Mouse (Mus musculus): Measurements from ENCODE around the gene Zc2hc1b. TPM values are rescaled to one million over a fixed set of nuclear protein-coding genes. Genes with fewer than 3 reads are reported as not detected.

The Zc2hc1b gene
- polyA plus RNA-seq, 1 experiment from 2014 or later = not detected

DNA sequence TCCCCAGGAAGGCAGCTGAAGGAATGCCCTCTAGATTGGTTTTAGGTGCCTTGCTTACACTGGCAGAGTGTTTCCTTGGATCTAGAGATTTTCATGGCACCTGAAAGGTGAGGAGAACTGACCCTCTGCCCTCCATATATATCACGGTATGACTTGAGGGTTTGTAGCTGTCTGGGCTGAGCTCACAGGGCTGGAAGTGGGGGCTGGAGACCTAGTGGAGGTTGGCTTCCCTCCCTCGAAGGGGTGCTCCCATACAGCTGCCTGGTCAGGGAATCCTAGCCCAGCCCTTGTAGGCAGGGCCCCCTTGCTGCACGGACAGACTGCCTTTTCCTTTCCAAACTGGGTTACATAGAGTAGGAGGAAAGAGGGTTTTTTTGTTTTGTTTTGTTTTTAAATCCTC, 65.0 kb downstream of the Zc2hc1b start:
- Histone ChIP-seq H3K4me1 (replicated peaks) (no peaks in the 10 kb centered on the region), H3K27ac (replicated peaks) (no peak overlapping the region), H3K9me3 (replicated peaks) (no peaks in the 10 kb centered on the region), H3K36me3 (replicated peaks) (no peaks in the 10 kb centered on the region), H3K27me3 (no peaks in the 10 kb centered on the region), H3K4me3 (replicated peaks) (no peak overlapping the region), H3K4me2 (no peak overlapping the region), H3K9ac (no peak overlapping the region)
- WGBS (ENCODE audit: insufficient replicate concordance) = 53% methylated on average over 3 of the region's 3 CpGs
- ATAC-seq (ENCODE audit: insufficient read depth) = no peak

DNA sequence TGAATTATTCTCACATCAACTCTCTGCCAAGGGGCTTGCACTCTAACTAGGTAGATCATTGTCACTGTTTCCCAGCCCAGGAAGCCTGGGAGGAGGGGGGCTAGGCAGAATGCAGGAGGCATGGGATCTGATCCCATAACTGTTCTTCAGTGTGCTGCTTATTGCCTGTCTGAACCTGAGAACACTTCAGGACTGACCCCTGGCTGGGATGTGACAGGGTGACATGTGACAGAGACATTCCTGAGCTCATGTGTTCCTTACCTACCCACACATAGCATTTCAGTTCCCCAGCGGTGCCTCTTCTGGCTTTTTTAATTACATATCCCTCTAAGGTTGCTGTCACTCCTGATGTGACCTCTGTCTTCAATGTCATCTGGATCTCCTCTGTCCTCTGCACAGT, 68.0 kb downstream of the Zc2hc1b start:
- no peaks in the 10 kb centered on the region for H3K4me1 ChIP-seq (replicated peaks)
- 54% methylated on average over 1 of the region's 1 CpGs for WGBS (ENCODE audit: insufficient replicate concordance)
- ATAC-seq (ENCODE audit: insufficient read depth) = no peak

DNA sequence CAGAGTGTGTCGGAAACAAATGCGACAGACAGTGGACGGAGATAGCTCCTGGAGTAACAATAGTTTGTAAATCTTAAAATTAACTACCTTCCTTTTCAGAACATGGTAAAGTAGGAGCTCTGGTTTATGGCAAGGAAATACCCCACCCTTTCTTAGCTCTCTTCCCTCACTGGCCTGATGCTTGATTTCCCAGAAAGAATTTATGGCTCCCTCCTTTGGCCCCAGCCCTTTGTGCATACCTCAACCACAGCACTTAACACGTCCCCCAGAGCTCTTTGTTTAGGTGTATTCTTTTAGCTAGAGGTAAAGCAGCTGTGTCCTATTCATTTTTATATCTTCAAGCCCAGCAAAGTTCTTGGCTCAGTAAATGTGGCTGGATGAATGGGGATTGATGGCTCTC, 69.0 kb downstream of the Zc2hc1b start:
- WGBS (ENCODE audit: insufficient replicate concordance) = 56% methylated on average over 4 of the region's 4 CpGs
- H3K4me3 ChIP-seq (replicated peaks) = no peak overlapping the region
- H3K36me3 ChIP-seq (replicated peaks) = no peaks in the 10 kb centered on the region
- H3K4me2 ChIP-seq = no peak overlapping the region
- H3K27me3 ChIP-seq = no peaks in the 10 kb centered on the region
- no peak overlapping the region for H3K9ac ChIP-seq
- no peaks in the 10 kb centered on the region for H3K9me3 ChIP-seq (replicated peaks)
- ATAC-seq (ENCODE audit: insufficient read depth) = no peak
- no peak overlapping the region for H3K27ac ChIP-seq (replicated peaks)
- no peaks in the 10 kb centered on the region for H3K4me1 ChIP-seq (replicated peaks)

More for the DNA sequence above, 68.0 kb downstream of the Zc2hc1b start:
- Histone ChIP-seq H3K4me3 (replicated peaks) (no peak overlapping the region), H3K9me3 (replicated peaks) (no peaks in the 10 kb centered on the region), H3K27ac (replicated peaks) (no peak overlapping the region), H3K4me2 (no peak overlapping the region), H3K36me3 (replicated peaks) (no peaks in the 10 kb centered on the region), H3K9ac (no peak overlapping the region), H3K27me3 (no peaks in the 10 kb centered on the region)

DNA sequence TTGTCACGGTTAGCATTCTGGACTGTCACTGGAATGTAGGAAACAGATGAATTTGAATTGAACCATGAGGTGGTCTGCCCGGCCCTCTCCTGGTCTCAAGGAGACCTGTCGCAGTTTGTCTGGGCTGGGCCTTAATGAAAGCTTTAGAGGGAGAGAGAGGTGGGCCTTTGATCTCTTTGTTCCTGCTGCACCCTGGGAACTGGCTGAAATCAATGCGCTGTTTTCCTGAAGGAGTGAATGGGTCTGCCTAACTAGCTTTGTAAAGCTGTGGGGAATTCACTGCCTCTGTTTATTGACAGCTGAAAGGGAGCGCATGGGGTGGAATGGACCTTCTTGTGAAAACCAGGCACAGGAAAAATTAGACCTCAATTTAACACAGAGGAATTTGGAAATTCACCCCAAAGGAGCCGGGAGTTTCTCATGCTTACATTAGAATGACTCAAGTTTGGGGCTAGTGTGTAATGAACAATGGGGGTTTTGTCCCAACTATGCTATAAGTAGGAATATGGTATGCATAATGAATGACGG, 69.7 kb downstream of the Zc2hc1b start:
- no peak overlapping the region for H3K27ac ChIP-seq (replicated peaks)
- no peak overlapping the region for H3K4me2 ChIP-seq
- no peaks in the 10 kb centered on the region for H3K9me3 ChIP-seq (replicated peaks)
- H3K4me3 ChIP-seq (replicated peaks) = no peak overlapping the region
- WGBS (ENCODE audit: insufficient replicate concordance) = 59% methylated on average over 7 of the region's 7 CpGs
- H3K4me1 ChIP-seq (replicated peaks) = no peaks in the 10 kb centered on the region
- H3K36me3 ChIP-seq (replicated peaks) = no peaks in the 10 kb centered on the region
- H3K9ac ChIP-seq = no peak overlapping the region
- H3K27me3 ChIP-seq = no peaks in the 10 kb centered on the region
- ATAC-seq (ENCODE audit: insufficient read depth) = no peak

DNA sequence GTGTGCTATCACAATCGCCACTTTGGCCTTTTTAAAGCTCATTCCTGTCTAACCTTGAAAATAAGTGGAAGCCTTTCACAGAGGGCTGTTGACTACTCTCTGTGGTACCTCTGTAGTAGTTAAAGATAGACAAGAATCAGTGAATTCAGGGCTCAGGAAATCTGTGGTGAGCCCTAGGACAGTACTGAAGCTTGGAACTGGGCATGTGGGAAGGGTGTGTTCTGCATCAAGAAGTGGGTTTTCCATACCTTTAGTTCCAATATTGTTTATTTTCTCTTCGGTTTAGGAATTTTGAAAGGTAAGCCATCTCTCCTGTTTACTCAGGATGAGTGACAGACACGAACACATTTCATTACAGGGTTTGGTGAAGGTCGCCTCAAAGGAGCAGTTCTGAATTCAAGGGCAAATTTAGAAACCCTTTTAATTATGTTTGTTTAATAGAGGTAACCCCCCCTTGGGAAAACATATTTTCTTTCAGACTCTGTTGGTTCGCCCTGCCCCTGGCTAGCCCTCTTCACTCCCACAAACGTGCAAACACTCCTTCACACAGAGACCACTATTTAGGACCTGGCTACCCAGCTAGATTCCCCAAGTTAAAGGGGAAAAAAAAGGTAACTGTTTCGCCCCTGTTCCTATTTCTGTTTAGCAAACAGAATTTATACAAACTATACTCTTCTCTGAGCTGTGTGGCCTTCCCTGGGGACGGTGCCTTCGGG, 70.8 kb downstream of the Zc2hc1b start:
- H3K36me3 ChIP-seq (replicated peaks) = no peaks in the 10 kb centered on the region
- no peak for ATAC-seq (ENCODE audit: insufficient read depth)
- no peak overlapping the region for H3K9ac ChIP-seq
- H3K27ac ChIP-seq (replicated peaks) = no peak overlapping the region
- H3K9me3 ChIP-seq (replicated peaks) = no peaks in the 10 kb centered on the region
- no peaks in the 10 kb centered on the region for H3K4me1 ChIP-seq (replicated peaks)
- no peak overlapping the region for H3K4me2 ChIP-seq
- no peaks in the 10 kb centered on the region for H3K27me3 ChIP-seq
- WGBS (ENCODE audit: insufficient replicate concordance) = 61% methylated on average over 9 of the region's 9 CpGs
- H3K4me3 ChIP-seq (replicated peaks) = no peak overlapping the region

DNA sequence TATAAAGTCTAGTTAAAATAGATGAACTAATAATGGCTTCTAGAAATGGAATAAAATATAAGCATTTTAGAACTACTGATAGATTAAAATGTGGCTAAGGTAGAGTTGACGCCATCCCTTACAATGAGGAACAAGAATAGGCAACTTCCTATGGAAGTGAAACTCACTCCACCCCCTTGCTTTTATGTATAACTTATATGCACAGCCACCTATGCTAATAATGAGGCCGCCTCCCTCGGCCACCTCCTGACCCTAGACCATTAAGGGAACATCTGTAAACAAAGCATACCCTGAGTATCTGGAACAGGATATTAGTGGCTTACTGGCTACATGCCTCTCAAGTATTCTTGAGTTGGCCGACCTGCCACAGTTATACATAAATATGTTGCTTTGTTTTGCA, 74.0 kb downstream of the Zc2hc1b start:
- WGBS (ENCODE audit: insufficient replicate concordance) = 50% methylated on average over 4 of the region's 4 CpGs
- H3K4me3 ChIP-seq (replicated peaks) = no peak overlapping the region
- ATAC-seq (ENCODE audit: insufficient read depth) = no peak
- no peak overlapping the region for H3K27ac ChIP-seq (replicated peaks)
- H3K27me3 ChIP-seq = no peaks in the 10 kb centered on the region
- no peak overlapping the region for H3K9ac ChIP-seq
- H3K9me3 ChIP-seq (replicated peaks) = no peaks in the 10 kb centered on the region
- no peaks in the 10 kb centered on the region for H3K36me3 ChIP-seq (replicated peaks)
- no peaks in the 10 kb centered on the region for H3K4me1 ChIP-seq (replicated peaks)
- H3K4me2 ChIP-seq = no peak overlapping the region

DNA sequence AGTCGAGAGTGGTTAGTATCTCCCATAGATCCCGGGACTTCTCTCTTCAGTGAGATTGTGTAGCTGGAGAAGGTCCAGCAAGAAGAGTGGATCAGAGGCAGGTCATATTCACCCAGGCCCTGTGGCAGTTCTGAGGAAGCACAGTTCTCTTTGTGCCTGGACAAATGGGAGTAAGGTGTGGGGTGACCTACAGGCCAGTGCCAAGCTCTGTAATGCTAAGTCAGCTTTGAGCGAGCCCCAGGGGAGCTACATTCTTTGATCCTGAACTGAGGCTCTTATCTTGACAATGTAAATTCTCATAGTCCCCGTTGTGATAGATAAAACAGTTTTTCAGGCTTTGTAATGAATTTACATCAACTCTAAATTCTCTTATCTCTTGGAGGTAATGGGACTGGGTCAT, 75.5 kb downstream of the Zc2hc1b start:
- Histone ChIP-seq H3K9ac (no peak overlapping the region), H3K27me3 (no peaks in the 10 kb centered on the region), H3K4me2 (no peak overlapping the region), H3K27ac (replicated peaks) (no peak overlapping the region), H3K36me3 (replicated peaks) (no peaks in the 10 kb centered on the region), H3K9me3 (replicated peaks) (no peaks in the 10 kb centered on the region), H3K4me3 (replicated peaks) (no peak overlapping the region), H3K4me1 (replicated peaks) (no peaks in the 10 kb centered on the region)
- 52% methylated on average over 4 of the region's 4 CpGs for WGBS (ENCODE audit: insufficient replicate concordance)
- ATAC-seq (ENCODE audit: insufficient read depth) = no peak

DNA sequence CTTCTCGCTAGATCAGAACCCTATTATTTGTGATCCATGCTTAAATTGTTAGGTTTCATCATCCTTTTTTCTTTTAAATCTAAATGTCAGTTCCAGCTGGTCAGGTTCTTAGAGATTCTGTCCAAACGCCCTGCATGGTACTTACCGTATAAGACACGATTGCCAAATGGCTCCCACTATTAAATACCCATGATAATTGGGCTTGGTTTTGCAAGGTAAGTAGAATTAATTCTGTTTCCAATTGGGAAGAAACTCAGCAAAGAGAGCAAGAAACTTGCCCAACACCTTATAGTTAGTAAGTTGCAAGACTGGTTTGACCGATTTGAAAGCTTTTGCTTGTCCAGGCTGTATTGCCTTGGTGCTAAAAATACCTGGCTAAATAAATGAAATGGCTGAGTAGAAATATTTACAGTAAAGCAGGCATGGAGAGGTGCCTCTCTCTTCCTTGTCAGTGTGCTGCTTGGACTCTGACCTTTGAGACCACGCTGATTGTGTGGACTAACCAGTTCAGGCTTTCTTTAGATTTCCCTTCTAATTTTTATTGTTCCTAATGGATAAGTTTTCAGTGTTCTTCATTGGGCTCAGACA, 77.7 kb downstream of the Zc2hc1b start:
- H3K36me3 ChIP-seq (replicated peaks) = no peaks in the 10 kb centered on the region
- H3K27me3 ChIP-seq = no peaks in the 10 kb centered on the region
- H3K27ac ChIP-seq (replicated peaks) = no peak overlapping the region
- H3K4me2 ChIP-seq = no peak overlapping the region
- WGBS (ENCODE audit: insufficient replicate concordance) = 66% methylated on average over 6 of the region's 6 CpGs
- H3K9me3 ChIP-seq (replicated peaks) = no peaks in the 10 kb centered on the region
- H3K9ac ChIP-seq = no peak overlapping the region
- no peak for ATAC-seq (ENCODE audit: insufficient read depth)
- no peaks in the 10 kb centered on the region for H3K4me1 ChIP-seq (replicated peaks)
- no peak overlapping the region for H3K4me3 ChIP-seq (replicated peaks)

Other genes starting within 250 kb of the Zc2hc1b start
- 9.7 and 10.6 TPM in 2 replicates for gene Stx11, start 213.7 kb downstream of the Zc2hc1b start, polyA plus RNA-seq (2015; fragmentation: Nextera tagmentation; extraction: Ambion mirVana)
- gene Sf3b5, start 172.7 kb downstream of the Zc2hc1b start, polyA plus RNA-seq (2015; fragmentation: Nextera tagmentation; extraction: Ambion mirVana) = 16.5 and 17.2 TPM in 2 replicates
- 20.9 and 22.6 TPM in 2 replicates for gene Plagl1, start 117.5 kb downstream of the Zc2hc1b start, polyA plus RNA-seq (2015; fragmentation: Nextera tagmentation; extraction: Ambion mirVana)
- gene Ltv1, start 15.1 kb upstream of the Zc2hc1b start, polyA plus RNA-seq (2015; fragmentation: Nextera tagmentation; extraction: Ambion mirVana) = 23.0 and 27.1 TPM in 2 replicates